Mouse (Mus musculus) heart, postnatal 0 days (tissue): ENCODE data around the gene D10Wsu102e.

Source experiments
- CTCF ChIP-seq: IDR thresholded peaks from 2 replicates; pipeline ENCODE4 v1.5.1; 2016; ENCODE audit warnings: antibody characterized with exemption, control low read depth, low read depth
- EP300 ChIP-seq: IDR thresholded peaks from 2 replicates; pipeline ENCODE4 v1.6.1; 2016; ENCODE audit warnings: antibody characterized with exemption, low read depth

GRCm38 (mm10) chr10:83343828-83344685, 16.0 kb upstream of the D10Wsu102e start:
- TF ChIP-seq CTCF (no peak), EP300 (no peak)
